Mouse (Mus musculus) mouse embryonic stem cell (cell line): ENCODE measurements around the gene E330009J07Rik.

ENCODE experiments used
- in situ Hi-C, 2 experiments: fragments of 300-500 bp; cut with MboI; formaldehyde crosslinking; loops; 1 replicate in 1 of 2; 3 replicates in 1 of 2; pipeline ENCODE4 v1.14.3; 2019 to 2020; ENCODE audit warnings: low sequenced_read_pairs in 2 of 2, low pct_unique_long_range_greater_than_20kb in 1 of 2, mixed read lengths in 1 of 2; ENCODE audit not compliant: unreplicated experiment in 1 of 2

Gene E330009J07Rik

DNA sequence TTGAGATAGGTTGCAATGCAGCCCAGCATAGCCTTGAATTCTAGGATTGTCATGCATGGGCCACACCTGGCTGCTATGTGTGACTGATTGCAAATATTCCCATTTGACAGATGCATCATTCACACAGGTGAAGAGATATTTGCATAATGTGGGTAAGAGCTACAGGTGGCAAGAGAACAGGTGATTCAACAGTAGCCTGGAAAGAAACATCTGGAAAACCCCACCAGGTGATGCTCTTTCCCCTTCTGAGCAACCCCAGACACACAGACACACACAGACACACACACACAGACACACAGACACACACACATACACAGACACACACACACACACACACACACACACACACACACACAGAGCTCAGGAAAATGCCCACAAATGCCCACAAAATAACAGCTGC is 4.1 kb downstream of the E330009J07Rik start:
- in situ Hi-C loops = no loop called here

DNA sequence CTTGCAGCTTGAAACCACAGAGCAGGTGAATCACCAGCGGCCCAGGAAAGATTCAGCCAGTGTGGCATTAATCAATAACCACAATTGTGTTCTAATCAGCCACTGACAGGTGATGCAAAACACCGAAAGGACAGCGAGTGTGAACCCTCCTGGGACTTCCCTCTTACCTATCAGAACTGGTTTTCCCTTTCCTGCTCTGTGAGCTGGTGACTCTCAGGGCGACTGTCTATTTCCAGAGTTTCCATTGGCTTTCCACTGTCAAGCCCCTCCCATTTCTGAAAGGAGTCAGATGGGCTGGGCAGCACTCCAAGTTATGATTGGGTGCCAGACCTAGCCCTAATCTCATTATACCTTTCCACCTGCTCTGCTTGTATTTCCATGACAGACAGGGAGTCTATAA is 4.6 kb downstream of the E330009J07Rik start:
- in situ Hi-C loops = no loop called here

DNA sequence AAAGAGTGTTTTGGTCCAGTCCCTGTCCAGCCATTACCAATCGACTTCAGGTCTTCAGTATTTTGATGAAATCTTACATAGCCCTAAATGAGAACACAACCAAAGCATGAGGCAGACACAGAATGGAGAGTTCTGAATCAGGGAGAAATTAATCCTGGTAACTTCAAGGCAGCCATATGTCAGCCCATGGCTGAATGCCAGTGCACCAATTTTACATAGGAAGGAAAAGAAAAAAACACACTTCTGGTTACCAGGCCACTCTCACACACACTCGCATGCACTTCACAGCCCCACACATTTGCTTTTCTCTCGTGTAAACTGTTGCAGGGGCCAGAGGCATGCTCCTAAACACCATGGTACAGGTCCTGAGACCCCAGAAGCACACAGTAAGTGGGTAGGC is 5.1 kb downstream of the E330009J07Rik start:
- in situ Hi-C loops = no loop called here

DNA sequence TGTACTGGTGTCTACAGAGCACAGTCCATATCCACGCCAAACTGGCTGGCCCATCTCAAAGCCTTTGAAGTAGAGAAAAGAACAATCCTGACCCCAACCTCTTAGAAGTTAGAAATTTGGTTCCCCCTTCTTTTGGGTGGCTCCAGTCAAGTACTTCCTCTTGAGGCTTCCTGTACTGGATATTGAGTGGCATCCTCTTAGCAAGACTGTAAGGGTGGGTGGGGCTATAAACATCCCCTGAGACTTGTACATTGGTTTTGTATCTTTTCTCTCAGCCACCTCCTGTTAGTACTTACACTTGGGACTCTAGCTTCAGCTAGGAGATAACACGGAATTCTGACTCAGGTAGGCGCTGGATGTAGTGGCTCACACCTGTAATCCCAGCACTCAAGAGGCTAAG is 5.7 kb downstream of the E330009J07Rik start:
- in situ Hi-C loops = no loop called here

DNA sequence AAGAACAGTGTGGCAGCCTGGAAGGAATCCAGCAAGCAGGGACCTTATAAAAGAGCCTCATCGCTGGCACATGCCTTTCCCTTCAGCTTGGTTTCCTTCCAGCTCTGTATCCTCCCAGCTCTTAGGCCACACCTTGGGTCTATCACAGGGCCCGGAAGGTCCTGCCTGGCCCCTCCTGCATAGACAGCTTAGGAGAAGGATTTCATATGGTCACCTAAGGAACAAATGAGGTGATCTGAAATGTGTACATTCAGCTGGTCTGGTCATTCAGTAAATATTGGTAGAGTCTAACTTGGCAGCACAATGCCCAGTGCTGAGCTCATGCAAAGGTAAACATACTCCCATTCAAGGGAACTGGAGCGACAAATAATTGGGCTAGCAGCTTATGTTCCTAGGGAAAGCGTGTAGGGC is 6.4 kb downstream of the E330009J07Rik start:
- in situ Hi-C loops = no loop called here

DNA sequence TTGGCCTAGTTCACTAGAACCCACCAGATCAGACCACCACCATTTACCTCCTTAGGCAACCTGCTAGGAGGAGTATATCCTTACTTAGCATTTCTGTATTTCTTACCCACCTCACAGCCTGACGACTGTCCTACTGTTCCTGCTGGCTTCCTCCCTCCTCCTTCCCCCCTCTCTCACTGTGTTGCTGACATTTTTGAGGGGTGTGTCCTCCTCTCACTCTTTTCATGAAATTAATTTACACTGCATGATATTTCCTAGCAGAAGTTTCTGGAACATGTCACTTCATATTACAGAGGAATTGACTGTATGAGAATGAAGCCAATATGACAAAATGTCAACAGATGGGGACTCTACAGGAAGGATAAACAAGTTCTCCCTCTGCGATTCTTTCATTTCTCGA is 7.2 kb downstream of the E330009J07Rik start:
- in situ Hi-C loops = no loop called here

DNA sequence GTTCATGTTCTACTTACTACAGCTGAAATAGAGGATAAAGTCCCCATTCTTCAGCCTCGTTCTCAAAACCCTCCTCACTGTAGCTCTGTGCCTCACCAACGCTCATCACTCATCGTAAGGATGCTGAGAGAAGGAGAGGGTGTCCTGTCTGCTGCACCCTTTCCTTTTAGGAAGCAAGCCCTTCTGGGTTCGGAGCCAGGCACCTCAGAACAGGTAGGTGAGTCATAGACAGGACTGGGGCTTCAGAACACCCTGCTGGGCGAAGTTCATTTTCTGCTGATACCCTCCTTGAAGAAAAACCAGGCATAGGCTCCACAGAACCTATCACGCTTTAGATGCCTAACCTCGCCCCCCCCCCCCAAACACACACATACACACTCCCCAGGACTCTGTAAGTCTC is 8.5 kb downstream of the E330009J07Rik start:
- in situ Hi-C loops = no loop called here

DNA sequence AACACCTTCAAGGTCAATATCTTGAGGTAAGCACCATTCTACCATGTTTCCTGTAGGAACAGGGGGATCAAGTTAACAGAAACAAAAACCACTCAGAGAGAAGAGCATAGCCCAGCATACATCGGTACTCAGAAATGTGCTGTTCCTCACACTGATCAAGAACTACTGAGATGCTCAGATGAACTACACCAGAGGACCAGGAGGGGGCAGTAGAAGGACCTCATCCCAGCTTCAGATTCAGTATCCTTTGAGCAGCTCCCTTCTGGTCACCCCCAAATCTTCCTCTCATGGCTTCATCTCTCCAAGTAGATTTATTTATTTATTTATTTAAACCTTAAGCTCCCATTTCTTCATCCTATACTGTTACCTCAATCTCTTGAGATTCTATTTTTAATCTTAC is 12.2 kb downstream of the E330009J07Rik start:
- in situ Hi-C loops = loop anchor here in 1 of 2 experiments (25.0 kb wide), 1 partner anchor 561 kb away; the partner anchor contains the start of gene Tmem178b

DNA sequence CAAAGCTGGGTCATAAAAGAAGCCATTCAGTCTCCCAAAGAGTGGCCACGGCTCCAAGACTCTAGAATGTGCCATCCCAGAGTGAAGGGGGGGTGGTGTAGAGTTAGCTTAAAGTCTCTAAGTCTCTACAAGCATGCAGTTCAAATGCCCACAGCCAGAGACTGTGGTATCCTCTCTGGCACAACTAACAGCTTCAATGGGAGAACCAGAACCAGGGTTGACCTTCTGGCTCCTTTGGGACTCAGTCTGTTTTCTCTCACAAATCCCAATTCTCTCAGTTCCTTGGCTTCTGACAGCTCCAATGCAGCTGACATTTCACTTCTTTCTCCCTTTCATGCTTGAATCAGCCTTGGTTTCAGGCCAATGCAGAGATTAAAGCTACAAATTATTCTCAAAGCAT is 12.9 kb downstream of the E330009J07Rik start:
- in situ Hi-C loops = loop anchor here in 1 of 2 experiments (25.0 kb wide), 1 partner anchor 561 kb away; the partner anchor contains the start of gene Tmem178b

DNA sequence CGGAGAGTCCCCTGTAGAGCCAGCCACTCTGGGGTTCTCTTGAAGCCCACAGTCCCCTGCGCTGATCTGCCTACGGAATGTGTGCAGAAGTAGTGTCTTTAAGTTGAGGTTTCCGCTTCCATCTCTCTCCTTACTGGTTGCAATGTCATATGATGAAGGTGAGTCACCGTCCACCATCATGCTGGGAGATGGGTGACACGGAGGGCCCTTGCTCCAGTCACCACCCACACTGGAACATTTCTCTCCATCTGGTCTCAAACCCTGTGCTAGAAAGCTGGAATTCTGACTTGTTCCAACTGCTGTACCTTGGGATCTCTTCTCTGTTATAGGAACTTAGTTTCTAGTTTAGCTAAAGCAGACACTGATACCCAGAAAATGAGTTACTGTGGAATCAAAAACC is 14.8 kb downstream of the E330009J07Rik start:
- in situ Hi-C loops = loop anchor here in 1 of 2 experiments (25.0 kb wide), 1 partner anchor 559 kb away; the partner anchor contains the start of gene Tmem178b

DNA sequence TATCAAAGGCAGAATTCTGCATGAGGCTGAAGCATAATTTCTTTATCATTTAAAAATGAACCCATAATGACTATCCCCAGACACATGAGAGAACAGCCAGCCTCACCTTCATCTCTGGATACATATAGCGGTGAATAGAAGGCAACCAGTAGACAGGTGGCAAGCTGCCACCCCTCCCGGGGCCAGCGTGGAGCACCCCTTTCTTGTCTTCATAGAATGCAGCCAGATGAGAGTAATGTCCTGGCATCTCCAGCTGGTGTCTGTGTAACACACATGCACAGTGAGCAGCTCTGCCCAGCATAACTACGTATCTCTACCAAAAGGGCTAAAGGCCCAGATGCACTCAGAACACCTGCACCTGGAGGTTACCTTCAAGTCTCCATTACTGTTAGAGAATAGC is 17.5 kb downstream of the E330009J07Rik start:
- in situ Hi-C loops = loop anchor here in 1 of 2 experiments (25.0 kb wide), 1 partner anchor 556 kb away; the partner anchor contains the start of gene Tmem178b

DNA sequence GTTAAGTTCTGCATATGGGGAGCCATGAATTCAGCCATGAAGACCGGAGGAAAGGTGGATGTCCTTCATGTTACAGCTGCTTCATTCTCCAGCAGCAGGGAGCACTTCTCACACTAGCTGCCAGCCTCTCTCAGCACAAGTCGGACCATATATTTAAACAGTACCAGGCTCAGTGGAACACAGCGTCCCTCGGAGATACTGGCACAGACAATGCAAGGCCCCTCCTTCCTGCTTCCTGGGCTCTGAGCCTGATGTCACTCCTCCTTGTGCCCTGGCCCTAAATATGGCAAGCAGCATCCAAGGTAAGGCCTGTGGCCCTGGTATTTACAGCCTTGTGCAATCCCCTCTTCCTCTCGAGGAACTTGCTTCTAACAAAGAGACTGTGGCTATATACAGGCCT is 20.1 kb downstream of the E330009J07Rik start:
- in situ Hi-C loops = loop anchor here in 1 of 2 experiments (25.0 kb wide), 1 partner anchor 553 kb away; the partner anchor contains the start of gene Tmem178b

DNA sequence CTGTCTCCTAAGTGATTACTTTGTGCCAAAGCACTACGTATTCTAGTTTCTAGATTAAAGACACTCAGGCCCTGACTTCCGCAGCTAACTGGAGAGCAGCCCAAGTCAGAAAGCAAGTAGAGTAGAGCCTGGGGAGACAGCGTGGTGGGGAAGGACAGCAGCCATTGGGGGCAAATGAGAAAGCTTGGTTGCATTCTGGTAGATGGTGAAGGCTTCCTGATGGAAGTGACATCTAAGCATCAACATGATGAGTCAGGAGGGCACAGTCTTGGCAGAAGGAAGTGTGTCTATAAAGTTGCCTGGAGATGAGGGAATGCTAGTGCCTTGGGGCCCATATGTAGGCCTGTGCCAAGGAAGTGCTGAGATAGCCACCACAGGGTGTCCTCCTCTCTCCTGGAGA is 22.4 kb downstream of the E330009J07Rik start:
- in situ Hi-C loops = loop anchor here in 1 of 2 experiments (25.0 kb wide), 1 partner anchor 551 kb away; the partner anchor contains the start of gene Tmem178b

DNA sequence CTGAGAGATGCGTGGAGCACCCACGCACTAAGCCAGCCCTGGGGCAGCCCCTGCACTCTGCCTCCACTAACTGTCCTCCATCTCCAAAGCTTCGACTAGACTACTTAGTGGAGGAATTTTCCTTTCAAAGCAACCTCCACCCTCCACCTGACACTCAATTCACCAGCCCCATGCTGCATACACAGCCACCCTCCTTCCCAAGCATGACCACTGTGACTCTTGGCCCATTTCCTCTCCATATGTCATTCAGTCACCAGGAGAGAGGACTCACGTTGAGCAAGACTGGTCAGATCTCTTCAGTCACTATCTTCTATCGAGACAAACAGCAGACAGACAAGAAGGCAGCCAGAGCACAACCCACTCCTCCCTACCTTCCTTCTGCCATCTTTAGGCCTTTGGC is 22.9 kb downstream of the E330009J07Rik start:
- in situ Hi-C loops = loop anchor here in 1 of 2 experiments (25.0 kb wide), 1 partner anchor 551 kb away; the partner anchor contains the start of gene Tmem178b

DNA sequence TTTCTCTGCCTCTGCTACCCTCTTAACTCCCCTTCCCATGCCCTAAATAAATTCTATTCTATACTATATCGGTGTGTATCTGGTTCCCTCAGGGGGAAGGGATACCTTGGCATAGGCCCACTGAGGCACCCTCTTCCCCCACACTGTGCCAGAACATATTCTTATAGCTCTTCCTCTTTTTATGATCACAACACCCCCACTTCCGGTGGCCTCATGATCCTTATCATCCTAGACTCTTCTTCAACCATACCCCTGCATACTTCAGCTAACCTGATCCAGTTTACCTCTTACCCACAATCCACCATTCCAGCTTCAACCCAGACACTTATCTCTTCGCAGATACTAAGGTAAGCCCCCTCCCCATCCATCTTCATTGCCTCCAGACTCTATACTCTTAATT is 24.9 kb downstream of the E330009J07Rik start:
- in situ Hi-C loops = loop anchor here in 1 of 2 experiments (25.0 kb wide), 1 partner anchor 549 kb away; the partner anchor contains the start of gene Tmem178b

DNA sequence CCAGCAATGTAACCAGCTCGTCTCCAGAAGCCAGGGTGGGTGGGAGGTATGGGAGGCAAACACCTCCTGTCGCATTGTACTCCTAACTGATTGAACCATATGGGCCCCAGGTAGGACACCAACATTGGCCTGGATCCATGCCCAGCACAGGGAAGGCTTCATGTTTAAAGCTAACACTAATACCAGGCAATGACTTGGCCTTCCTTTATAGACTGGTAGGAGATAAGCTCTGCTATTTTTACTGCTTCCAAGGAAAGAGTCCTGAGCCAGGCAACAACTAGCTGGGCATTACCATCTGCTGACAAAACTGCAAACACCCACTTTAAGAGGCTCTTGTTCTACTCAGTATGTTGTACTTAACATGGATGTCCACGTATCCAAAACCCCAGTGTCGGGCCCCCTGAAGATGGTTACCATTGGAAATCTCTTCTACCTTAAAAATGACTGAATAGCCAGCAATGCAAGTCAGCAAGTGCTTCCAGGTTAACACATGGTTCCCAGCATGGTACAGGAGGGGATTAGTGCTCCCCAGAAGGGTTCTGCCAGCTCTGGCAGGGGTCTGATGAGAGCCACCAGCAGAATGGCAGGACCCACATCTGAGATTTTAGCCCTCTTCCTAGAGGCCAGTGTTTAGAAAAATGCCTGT is 32.2 kb downstream of the E330009J07Rik start:
- in situ Hi-C loops = loop anchor here in 1 of 2 experiments (25.0 kb wide), 1 partner anchor 541 kb away; the partner anchor contains the start of gene Tmem178b

DNA sequence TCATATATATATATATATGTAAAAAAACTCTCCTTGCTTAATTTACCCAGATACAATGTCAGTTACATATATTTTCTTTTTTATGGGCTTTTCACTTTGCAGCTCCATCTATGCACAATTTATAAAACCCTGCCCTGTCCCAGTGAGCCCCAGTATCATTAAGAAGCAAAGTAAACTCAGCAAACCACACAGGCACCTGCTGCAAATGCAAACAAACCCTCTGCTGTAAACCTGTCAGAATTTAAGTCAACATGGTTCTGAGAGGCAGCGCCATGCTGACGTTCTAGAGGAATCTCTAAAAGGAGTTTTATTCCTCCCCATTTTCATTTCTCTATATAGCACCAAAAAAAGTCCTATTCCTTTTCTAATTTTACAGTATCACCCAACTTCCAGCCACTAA is 33.9 kb downstream of the E330009J07Rik start:
- in situ Hi-C loops = loop anchor here in 1 of 2 experiments (25.0 kb wide), 1 partner anchor 540 kb away; the partner anchor contains the start of gene Tmem178b

DNA sequence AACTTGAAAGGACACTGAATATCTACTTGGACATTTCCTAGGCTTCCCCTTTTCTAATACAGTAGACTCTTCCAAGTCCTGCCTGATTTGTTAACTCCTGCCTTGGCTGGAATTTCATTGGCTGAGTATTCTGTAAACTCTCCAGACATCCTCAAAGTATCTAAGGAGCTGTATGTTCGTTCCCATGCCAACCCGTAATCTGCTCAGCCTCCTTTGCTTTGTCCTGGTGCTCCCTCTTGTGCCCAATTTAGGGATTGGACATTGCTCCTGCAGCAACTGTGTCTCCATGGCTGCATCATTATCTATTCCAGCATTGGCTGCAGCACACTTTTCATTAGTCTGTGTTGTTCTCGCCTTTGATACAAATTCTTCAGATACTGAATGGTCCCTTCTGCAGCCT is 42.7 kb downstream of the E330009J07Rik start:
- in situ Hi-C loops = no loop called here

DNA sequence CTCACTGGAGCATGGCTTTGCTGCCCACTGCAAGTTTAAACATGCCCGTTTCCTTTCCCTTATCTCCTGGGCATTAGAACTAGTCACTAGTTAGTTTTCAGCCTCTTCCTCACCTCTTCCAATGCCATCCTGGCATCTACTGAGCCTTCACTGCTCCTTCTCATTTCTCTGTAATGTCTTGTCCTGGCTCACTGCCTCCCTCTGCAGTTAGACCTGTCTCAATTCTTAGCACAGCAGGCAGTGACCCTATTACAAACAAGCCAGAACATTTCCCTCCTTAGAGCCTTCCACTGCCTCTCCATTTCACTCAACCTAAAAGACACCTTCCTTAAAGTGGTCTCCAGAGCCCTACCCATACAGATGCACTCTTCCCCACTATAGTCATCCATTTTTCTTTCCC is 45.0 kb downstream of the E330009J07Rik start:
- in situ Hi-C loops = no loop called here

DNA sequence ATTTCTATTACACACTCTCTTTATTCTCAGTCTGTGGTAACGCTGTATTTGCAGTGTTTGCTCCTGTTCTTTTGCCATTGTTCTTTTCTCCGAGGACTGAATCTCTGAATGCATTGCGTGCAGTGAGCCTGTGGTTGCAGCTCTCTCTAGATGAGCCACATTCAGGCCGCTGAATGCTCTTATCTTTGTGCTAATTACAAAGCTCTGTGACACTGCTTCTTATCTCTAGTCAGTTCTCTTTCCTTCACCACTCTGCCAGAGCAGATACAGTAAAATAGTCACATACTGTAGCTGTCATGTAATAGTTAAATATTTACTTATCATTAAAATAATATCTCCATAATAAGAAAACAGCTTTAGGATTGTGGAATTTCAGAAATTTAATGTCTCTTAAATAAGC is 47.3 kb downstream of the E330009J07Rik start:
- in situ Hi-C loops = no loop called here
